Mouse (Mus musculus) heart, adult 2 months (tissue): ENCODE data around the gene Prdm12. TPM values are rescaled to one million over a fixed set of nuclear protein-coding genes. Genes with fewer than 3 reads are reported as not detected.
A peak's percentile ranks its signal among the peaks of the same experiment; 100 is the strongest.
"Not testable (repeated sequence)": the region's sequence is repeated elsewhere in the genome, so short reads cannot be mapped to it uniquely, and the experiment has no call there.

Experiments
- DNase-seq, 2 experiments: peaks; one replicate each; pipeline ENCODE4 v3.0.0; 2021
- H3K27ac ChIP-seq: fragments of 200-600 bp; 2 replicates; pipeline ENCODE4 v1.8.1; 2022
- H3K27me3 ChIP-seq: fragments of 200-500 bp; 2 replicates; pipeline ENCODE4 v1.6.1; 2012; ENCODE audit warnings: mild to moderate bottlenecking, low read length, inconsistent platforms, mixed read lengths; ENCODE audit not compliant: control insufficient read depth, insufficient read depth
- H3K36me3 ChIP-seq: fragments of 200-500 bp; 2 replicates; pipeline ENCODE4 v1.6.1; 2012; ENCODE audit warnings: low read length, inconsistent platforms; ENCODE audit not compliant: control insufficient read depth, insufficient read depth
- H3K4me1 ChIP-seq: fragments of 200-500 bp; 2 replicates; pipeline ENCODE4 v1.6.1; 2011; ENCODE audit warnings: low read length; ENCODE audit not compliant: control insufficient read depth, insufficient read depth
- H3K4me3 ChIP-seq: fragments of 200-600 bp; 2 replicates; pipeline ENCODE4 v1.8.1; 2022
- H3K79me2 ChIP-seq: fragments of 200-500 bp; replicated peaks from 2 replicates; pipeline ENCODE4 v1.6.1; 2012; ENCODE audit warnings: mild to moderate bottlenecking, inconsistent platforms, low read length, moderate library complexity, mixed read lengths; ENCODE audit not compliant: control insufficient read depth, insufficient read depth
- H3K9ac ChIP-seq: fragments of 200-500 bp; 2 replicates; pipeline ENCODE4 v1.6.1; 2012; ENCODE audit warnings: low read depth, mild to moderate bottlenecking, control low read depth, inconsistent platforms, low read length, mixed read lengths
- CTCF ChIP-seq: fragments of 200-600 bp; IDR thresholded peaks from 2 replicates; pipeline ENCODE4 v1.8.1; 2022; ENCODE audit warnings: antibody characterized with exemption, mild to moderate bottlenecking, moderate library complexity
- EP300 ChIP-seq: fragments of 200-500 bp; IDR thresholded peaks from 2 replicates; pipeline ENCODE4 v1.6.1; 2011; ENCODE audit warnings: low read depth, low read length, control low read depth; ENCODE audit not compliant: insufficient read depth
- POLR2A ChIP-seq: fragments of 200-500 bp; IDR thresholded peaks from 2 replicates; pipeline ENCODE4 v1.6.1; 2011; ENCODE audit warnings: mild to moderate bottlenecking, low read depth, low read length, control low read depth; ENCODE audit not compliant: insufficient read depth
- WGBS: fragments of 180-500 bp; shearing (Covaris S2); methylation state at CpG from one replicate; pipeline ENCODE4 v1.1.7; 2018; 5-methylcytosine and 5-hydroxymethylcytosine counted together
- intact Hi-C: fragments of 180-260 bp; cut with DNase I; formaldehyde crosslinking; loops from one replicate; pipeline ENCODE4 v1.15.1; 2025
- polyA plus RNA-seq: library from polyadenylated mRNA; depleted of rRNA; stranded (reverse); fragments of >200 nt; gene quantifications from 2 replicates; pipeline ENCODE4 v1.2.3, GENCODE M21; 2012
- total RNA-seq, 2 experiments: library from RNA; stranded (reverse); gene quantifications; 2 replicates each; pipeline ENCODE4 v1.2.3; 2021

The Prdm12 gene
- total and polyA plus RNA-seq, 3 experiments, result not detected

DNA sequence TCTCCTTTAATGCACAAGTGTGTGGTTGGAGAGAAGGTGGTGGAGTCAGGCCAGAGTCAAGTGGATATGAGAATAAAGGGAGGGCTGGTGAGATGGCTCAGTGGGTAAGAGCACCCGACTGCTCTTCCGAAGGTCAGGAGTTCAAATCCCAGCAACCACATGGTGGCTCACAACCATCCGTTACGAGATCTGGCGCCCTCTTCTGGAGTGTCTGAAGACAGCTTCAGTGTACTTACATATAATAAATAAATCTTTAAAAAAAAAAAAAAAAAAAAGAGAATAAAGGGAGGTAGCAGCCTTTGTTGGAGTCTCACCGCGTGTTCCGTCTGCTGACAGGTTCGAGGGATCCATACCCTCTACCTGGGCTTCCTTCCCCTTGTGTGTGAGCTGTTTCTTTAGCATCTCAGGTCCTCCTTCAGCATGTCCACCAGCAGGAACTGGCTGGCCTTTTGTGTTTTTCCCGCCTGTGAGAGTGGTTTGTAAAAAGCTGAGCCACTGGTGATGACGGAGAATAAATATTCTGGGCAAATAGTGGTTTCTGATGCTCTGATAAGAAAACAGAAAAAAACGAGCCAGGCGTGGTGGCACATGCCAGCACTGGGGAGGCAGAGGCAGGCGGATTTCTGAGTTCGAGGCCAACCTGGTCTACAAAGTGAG lies 41.3 kb downstream of the Prdm12 start:
- H3K4me3 ChIP-seq, H3K36me3 ChIP-seq, H3K9ac ChIP-seq, H3K4me1 ChIP-seq, H3K79me2 ChIP-seq, DNase-seq, H3K27me3 ChIP-seq, intact Hi-C loops, H3K27ac ChIP-seq: not testable (repeated sequence)
- WGBS, result 90% methylated on average over 15 of the region's 15 CpGs
- TF ChIP-seq CTCF, result peak; percentile 54

- TF ChIP-seq POLR2A (no peak), EP300 (no peak), CTCF (no peak)
- Histone ChIP-seq H3K79me2 (no peaks in the 10 kb centered on the region), H3K27me3 (no peaks in the 10 kb centered on the region), H3K9ac (no peak overlapping the region), H3K4me1 (no peaks in the 10 kb centered on the region), H3K27ac (no peak overlapping the region), H3K36me3 (no peaks in the 10 kb centered on the region), H3K4me3 (no peak overlapping the region)
- intact Hi-C loops, result no loop called here
- DNase-seq, result no peak
- WGBS, result 85% methylated on average over 6 of the region's 6 CpGs
Measured at GRCm38 (mm10) chr2:31681731-31682235, 41.9 kb downstream of the Prdm12 start.

GRCm38 (mm10) chr2:31683666-31684065 lies 43.8 kb downstream of the Prdm12 start:
- Histone ChIP-seq H3K36me3 (no peaks in the 10 kb centered on the region), H3K79me2 (no peaks in the 10 kb centered on the region), H3K27ac (no peak overlapping the region), H3K4me1 (no peaks in the 10 kb centered on the region), H3K4me3 (no peak overlapping the region), H3K9ac (no peak overlapping the region), H3K27me3 (no peaks in the 10 kb centered on the region)
- 28% methylated on average over 2 of the region's 2 CpGs for WGBS
- intact Hi-C loops, result loop anchor here (1.0 kb wide), 2 partner anchors 102 to 233 kb away; no protein-coding TSS in a partner anchor
- 0 out of 2 replicates have a peak, but pooled peaks have one; percentile 44 for TF ChIP-seq EP300
- no peak for TF ChIP-seq POLR2A
- TF ChIP-seq CTCF, result peak; percentile 91
- DNase-seq, result peak; percentile 49 to 65

DNA sequence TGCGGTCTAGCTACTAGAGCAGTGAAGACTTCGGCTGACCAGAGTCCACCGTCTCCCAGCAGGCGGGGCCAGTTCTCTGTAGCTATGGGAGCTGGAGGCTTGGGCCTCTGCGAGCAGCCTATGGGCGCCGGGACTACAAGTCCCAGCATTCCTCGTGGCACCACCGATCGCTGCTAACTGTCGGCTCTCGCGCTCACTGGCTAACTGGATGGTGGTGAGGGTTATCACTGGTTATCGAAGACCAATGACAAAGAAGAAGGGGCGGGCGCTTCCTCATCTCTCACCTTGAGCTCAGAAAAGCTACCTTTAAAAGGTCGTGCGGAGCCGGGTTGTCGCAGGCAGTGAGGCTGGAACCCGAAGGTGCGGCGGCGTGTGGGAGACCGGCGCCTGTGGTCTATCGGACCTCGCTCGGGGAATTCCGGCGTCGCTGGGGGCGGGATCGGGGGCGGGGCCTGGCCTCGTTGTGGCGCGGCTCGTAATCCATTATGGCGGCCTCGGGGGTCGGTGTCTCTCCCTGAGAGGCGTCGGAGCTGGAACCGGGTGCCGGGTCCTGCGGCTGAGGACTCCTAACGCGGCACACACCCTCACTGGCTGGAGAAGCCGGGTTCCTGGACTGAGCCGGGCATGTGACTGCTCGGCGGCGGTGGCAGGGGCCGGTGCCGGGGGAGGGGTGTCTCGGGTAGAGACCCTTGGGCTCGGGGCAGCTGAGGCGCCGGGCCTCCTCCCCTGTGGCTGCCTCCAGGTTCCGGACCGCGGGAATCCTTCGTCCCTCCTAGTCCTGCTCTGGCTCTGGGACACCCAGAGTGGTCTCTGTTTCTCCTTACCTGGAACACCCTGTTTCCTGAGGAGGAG lies 48.5 kb downstream of the Prdm12 start, which contains the start of gene Abl1:
Abl1 (plus strand) TSS at position 303 of the 852 bp plus-strand sequence.
- H3K27me3 ChIP-seq, result no peaks in the 10 kb centered on the region
- peak within 1 kb of the TSS; percentile 85 for H3K9ac ChIP-seq
- no peaks in the 10 kb centered on the region for H3K79me2 ChIP-seq
- DNase-seq, result peak; percentile 91 to 98
- H3K4me1 ChIP-seq, result peaks cover 6% of the 10 kb centered on the region
- intact Hi-C loops, result loop anchor here (1.0 to 2.0 kb wide), 3 partner anchors 18 to 161 kb away; partner anchors contain the start of gene Exosc2
- under 1% methylated on average over 61 of the region's 64 CpGs for WGBS
- TF ChIP-seq POLR2A, result peak; percentile 47; the same call in 1 of the 2 replicates
- TF ChIP-seq CTCF, result peak; percentile 75
- TF ChIP-seq EP300, result peak; percentile 73
- peaks cover 9% of the 10 kb centered on the region for H3K36me3 ChIP-seq
- peak within 1 kb of the TSS; percentile 100 for H3K4me3 ChIP-seq
- peak within 1 kb of the TSS; percentile 94 for H3K27ac ChIP-seq

DNA sequence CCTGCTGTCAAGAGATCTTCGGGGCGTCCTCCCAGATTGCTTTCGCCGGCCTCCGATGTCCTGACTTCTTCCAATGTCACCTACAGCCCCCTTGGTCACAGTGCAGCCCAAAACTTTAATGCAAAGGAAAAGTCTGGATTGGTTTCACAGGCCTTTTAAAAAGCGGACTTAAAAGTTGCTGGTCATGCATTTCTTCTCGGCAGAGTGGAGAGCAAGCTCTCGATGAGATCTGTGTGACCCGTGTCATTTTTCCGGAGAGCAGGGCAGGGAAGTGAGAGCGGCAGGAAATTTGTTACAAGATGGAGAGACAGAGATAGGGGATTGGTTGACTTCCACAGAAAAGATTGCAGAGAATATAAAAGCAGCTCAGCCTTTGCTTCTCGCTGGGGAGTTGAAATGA lies 49.2 kb downstream of the Prdm12 start:
- Histone ChIP-seq H3K4me1 (peaks cover 6% of the 10 kb centered on the region), H3K27ac (peak overlapping the region; percentile 94), H3K36me3 (peaks cover 9% of the 10 kb centered on the region), H3K9ac (peak overlapping the region; percentile 85), H3K4me3 (peak overlapping the region; percentile 100), H3K27me3 (no peaks in the 10 kb centered on the region), H3K79me2 (no peaks in the 10 kb centered on the region)
- intact Hi-C loops, result loop anchor here (2.0 kb wide), 2 partner anchors 72 to 160 kb away; no protein-coding TSS in a partner anchor
- under 1% methylated on average over 12 of the region's 12 CpGs for WGBS
- peak in 1 of 2 experiments; percentile 27 for DNase-seq
- no peak for TF ChIP-seq CTCF
- TF ChIP-seq POLR2A, result no peak
- no peak for TF ChIP-seq EP300
